Mouse (Mus musculus): ENCODE results near the gene Nr1h2. TPM values are rescaled to one million over a fixed set of nuclear protein-coding genes. Genes with fewer than 3 reads are reported as not detected.

Gene Nr1h2
- 41.0 and 45.9 TPM in 2 replicates for polyA plus RNA-seq (2015; fragmentation: Nextera tagmentation; extraction: Ambion mirVana)

DNA sequence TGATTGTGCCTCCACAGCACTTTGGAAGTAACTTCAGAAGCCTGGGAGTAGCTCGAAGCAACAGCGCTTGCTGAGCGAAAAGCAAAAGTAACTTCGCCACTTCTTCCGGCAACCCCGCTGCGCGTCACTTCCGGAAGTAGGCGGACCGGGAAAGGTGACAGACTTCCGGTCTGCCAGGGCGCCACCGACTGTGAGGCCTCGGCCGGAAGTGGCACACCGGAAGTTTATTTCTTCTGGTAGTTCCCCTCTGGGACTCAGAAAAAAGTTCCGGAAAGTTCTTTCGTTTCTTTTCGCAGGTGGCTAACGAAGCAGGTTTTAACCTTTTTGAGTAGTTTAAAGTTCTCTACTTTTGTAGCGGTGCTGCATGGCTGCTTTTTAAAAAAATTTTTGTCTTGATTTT lies at the start of gene Nr1h2:
TSS of gene Nr1h2 (minus strand) at position 126 of the 400 bp plus-strand sequence.
- Histone ChIP-seq H3K27me3 (ENCODE audit: control insufficient read depth, insufficient read depth, low read depth, low read length) (no peaks in the 10 kb centered on the region), H3K4me2 (ENCODE audit: low read depth, low read length) (peak within 1 kb of the TSS; percentile 66), H3K4me1 (ENCODE audit: control insufficient read depth, low read depth, low read length) (peaks cover 13% of the 10 kb centered on the region), H3K27ac (ENCODE audit: low read length) (peak within 1 kb of the TSS; percentile 96), H3K36me3 (ENCODE audit: control insufficient read depth, insufficient read depth) (peaks cover 32% of the 10 kb centered on the region), H3K9me3 (replicated peaks; ENCODE audit: control insufficient read depth, low read length) (no peaks in the 10 kb centered on the region), H3K9ac (ENCODE audit: low read depth, low read length) (peak within 1 kb of the TSS; percentile 74), H3K4me3 (ENCODE audit: low read depth, low read length) (peak within 1 kb of the TSS; percentile 80)
- peak; percentile 85 for ATAC-seq (ENCODE audit: low read depth)
- WGBS (ENCODE audit: insufficient replicate concordance) = under 1% methylated on average over 22 of the region's 22 CpGs

GRCm38 (mm10) chr7:44603186-44603855 lies 49.6 kb upstream of the Nr1h2 start:
- 2% methylated on average over 20 of the region's 20 CpGs for WGBS (ENCODE audit: insufficient replicate concordance)
- H3K4me3 ChIP-seq (ENCODE audit: low read depth, low read length) = no peak overlapping the region
- H3K27me3 ChIP-seq (ENCODE audit: control insufficient read depth, insufficient read depth, low read depth, low read length) = peaks cover 54% of the 10 kb centered on the region

GRCm38 (mm10) chr7:44602443-44602842 lies 48.7 kb upstream of the Nr1h2 start:
- H3K27me3 ChIP-seq (ENCODE audit: control insufficient read depth, insufficient read depth, low read depth, low read length) = peaks cover 54% of the 10 kb centered on the region
- H3K27ac ChIP-seq (ENCODE audit: low read length) = no peak overlapping the region
- no peak overlapping the region for H3K9ac ChIP-seq (ENCODE audit: low read depth, low read length)
- no peak for ATAC-seq (ENCODE audit: low read depth)
- no peaks in the 10 kb centered on the region for H3K36me3 ChIP-seq (ENCODE audit: control insufficient read depth, insufficient read depth)
- H3K4me2 ChIP-seq (ENCODE audit: low read depth, low read length) = no peak overlapping the region
- 15% methylated on average over 11 of the region's 11 CpGs for WGBS (ENCODE audit: insufficient replicate concordance)
- H3K4me3 ChIP-seq (ENCODE audit: low read depth, low read length) = no peak overlapping the region
- no peaks in the 10 kb centered on the region for H3K9me3 ChIP-seq (replicated peaks; ENCODE audit: control insufficient read depth, low read length)
- H3K4me1 ChIP-seq (ENCODE audit: control insufficient read depth, low read depth, low read length) = no peaks in the 10 kb centered on the region

More at GRCm38 (mm10) chr7:44603186-44603855, 49.6 kb upstream of the Nr1h2 start:
- Histone ChIP-seq H3K27ac (ENCODE audit: low read length) (no peak overlapping the region), H3K4me2 (ENCODE audit: low read depth, low read length) (no peak overlapping the region), H3K36me3 (ENCODE audit: control insufficient read depth, insufficient read depth) (no peaks in the 10 kb centered on the region), H3K9ac (ENCODE audit: low read depth, low read length) (no peak overlapping the region), H3K4me1 (ENCODE audit: control insufficient read depth, low read depth, low read length) (no peaks in the 10 kb centered on the region), H3K9me3 (replicated peaks; ENCODE audit: control insufficient read depth, low read length) (no peaks in the 10 kb centered on the region)
- no peak for ATAC-seq (ENCODE audit: low read depth)

DNA sequence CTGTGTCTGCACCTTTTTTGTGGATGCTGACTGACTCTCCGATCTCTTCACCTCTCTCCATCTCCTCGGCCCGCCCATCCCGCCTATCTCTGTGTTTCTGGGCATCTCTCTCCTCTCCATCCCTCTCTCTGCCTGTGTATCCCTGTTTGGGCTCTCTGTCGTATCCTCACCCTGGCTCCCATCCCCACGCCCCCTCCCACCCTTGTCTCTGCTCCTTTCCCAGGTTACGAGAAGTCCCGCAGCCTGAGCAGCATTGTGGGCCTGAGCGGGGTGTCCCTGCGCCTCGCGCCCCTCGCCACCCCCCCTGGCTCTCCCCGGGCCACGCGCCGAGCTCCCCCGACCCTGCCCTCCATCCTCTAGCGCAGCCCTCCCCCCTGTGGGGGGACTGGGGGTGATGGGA lies 47.9 kb upstream of the Nr1h2 start:
- H3K27ac ChIP-seq (ENCODE audit: low read length) = no peak overlapping the region
- H3K9ac ChIP-seq (ENCODE audit: low read depth, low read length) = no peak overlapping the region
- H3K27me3 ChIP-seq (ENCODE audit: control insufficient read depth, insufficient read depth, low read depth, low read length) = peaks cover 52% of the 10 kb centered on the region
- no peak overlapping the region for H3K4me2 ChIP-seq (ENCODE audit: low read depth, low read length)
- H3K4me1 ChIP-seq (ENCODE audit: control insufficient read depth, low read depth, low read length) = no peaks in the 10 kb centered on the region
- H3K9me3 ChIP-seq (replicated peaks; ENCODE audit: control insufficient read depth, low read length) = no peaks in the 10 kb centered on the region
- no peaks in the 10 kb centered on the region for H3K36me3 ChIP-seq (ENCODE audit: control insufficient read depth, insufficient read depth)
- ATAC-seq (ENCODE audit: low read depth) = no peak
- H3K4me3 ChIP-seq (ENCODE audit: low read depth, low read length) = no peak overlapping the region
- WGBS (ENCODE audit: insufficient replicate concordance) = 13% methylated on average over 19 of the region's 19 CpGs

- peaks cover 45% of the 10 kb centered on the region for H3K27me3 ChIP-seq (ENCODE audit: control insufficient read depth, insufficient read depth, low read depth, low read length)
- H3K27ac ChIP-seq (ENCODE audit: low read length) = no peak overlapping the region
- no peak overlapping the region for H3K4me3 ChIP-seq (ENCODE audit: low read depth, low read length)
- no peaks in the 10 kb centered on the region for H3K9me3 ChIP-seq (replicated peaks; ENCODE audit: control insufficient read depth, low read length)
- no peaks in the 10 kb centered on the region for H3K36me3 ChIP-seq (ENCODE audit: control insufficient read depth, insufficient read depth)
- ATAC-seq (ENCODE audit: low read depth) = no peak
- no peaks in the 10 kb centered on the region for H3K4me1 ChIP-seq (ENCODE audit: control insufficient read depth, low read depth, low read length)
- H3K4me2 ChIP-seq (ENCODE audit: low read depth, low read length) = no peak overlapping the region
- 48% methylated on average over 10 of the region's 10 CpGs for WGBS (ENCODE audit: insufficient replicate concordance)
- H3K9ac ChIP-seq (ENCODE audit: low read depth, low read length) = no peak overlapping the region
These were observed 47.0 kb upstream of the Nr1h2 start for GRCm38 (mm10) chr7:44600691-44601262.

GRCm38 (mm10) chr7:44598336-44598735 lies 44.6 kb upstream of the Nr1h2 start:
- WGBS (ENCODE audit: insufficient replicate concordance) = 66% methylated on average over 11 of the region's 12 CpGs
- Histone ChIP-seq H3K4me1 (ENCODE audit: control insufficient read depth, low read depth, low read length) (no peaks in the 10 kb centered on the region; the same call in 1 of the 2 replicates), H3K36me3 (ENCODE audit: control insufficient read depth, insufficient read depth) (no peaks in the 10 kb centered on the region), H3K4me3 (ENCODE audit: low read depth, low read length) (no peak overlapping the region), H3K9ac (ENCODE audit: low read depth, low read length) (no peak overlapping the region), H3K9me3 (replicated peaks; ENCODE audit: control insufficient read depth, low read length) (no peaks in the 10 kb centered on the region), H3K4me2 (ENCODE audit: low read depth, low read length) (no peak overlapping the region), H3K27ac (ENCODE audit: low read length) (no peak overlapping the region), H3K27me3 (ENCODE audit: control insufficient read depth, insufficient read depth, low read depth, low read length) (peaks cover 30% of the 10 kb centered on the region)
- ATAC-seq (ENCODE audit: low read depth) = no peak

GRCm38 (mm10) chr7:44597666-44598065 lies 43.9 kb upstream of the Nr1h2 start:
- WGBS (ENCODE audit: insufficient replicate concordance) = 55% methylated on average over 4 of the region's 4 CpGs

GRCm38 (mm10) chr7:44596996-44597538 lies 43.3 kb upstream of the Nr1h2 start:
- H3K4me3 ChIP-seq (ENCODE audit: low read depth, low read length) = no peak overlapping the region
- WGBS (ENCODE audit: insufficient replicate concordance) = 35% methylated on average over 5 of the region's 5 CpGs
- no peaks in the 10 kb centered on the region for H3K36me3 ChIP-seq (ENCODE audit: control insufficient read depth, insufficient read depth)
- no peaks in the 10 kb centered on the region for H3K9me3 ChIP-seq (replicated peaks; ENCODE audit: control insufficient read depth, low read length)
- peaks cover 30% of the 10 kb centered on the region for H3K27me3 ChIP-seq (ENCODE audit: control insufficient read depth, insufficient read depth, low read depth, low read length)
- no peak overlapping the region for H3K4me2 ChIP-seq (ENCODE audit: low read depth, low read length)
- ATAC-seq (ENCODE audit: low read depth) = no peak
- no peak overlapping the region for H3K9ac ChIP-seq (ENCODE audit: low read depth, low read length)
- H3K4me1 ChIP-seq (ENCODE audit: control insufficient read depth, low read depth, low read length) = no peaks in the 10 kb centered on the region; the same call in 1 of the 2 replicates
- H3K27ac ChIP-seq (ENCODE audit: low read length) = no peak overlapping the region

More at GRCm38 (mm10) chr7:44597666-44598065, 43.9 kb upstream of the Nr1h2 start:
- Histone ChIP-seq H3K4me1 (ENCODE audit: control insufficient read depth, low read depth, low read length) (no peaks in the 10 kb centered on the region; the same call in 1 of the 2 replicates), H3K27me3 (ENCODE audit: control insufficient read depth, insufficient read depth, low read depth, low read length) (peaks cover 30% of the 10 kb centered on the region), H3K9me3 (replicated peaks; ENCODE audit: control insufficient read depth, low read length) (no peaks in the 10 kb centered on the region), H3K4me3 (ENCODE audit: low read depth, low read length) (no peak overlapping the region), H3K27ac (ENCODE audit: low read length) (no peak overlapping the region), H3K9ac (ENCODE audit: low read depth, low read length) (no peak overlapping the region), H3K36me3 (ENCODE audit: control insufficient read depth, insufficient read depth) (no peaks in the 10 kb centered on the region), H3K4me2 (ENCODE audit: low read depth, low read length) (no peak overlapping the region)
- ATAC-seq (ENCODE audit: low read depth) = no peak

- H3K4me2 ChIP-seq (ENCODE audit: low read depth, low read length) = no peak overlapping the region
- H3K27ac ChIP-seq (ENCODE audit: low read length) = no peak overlapping the region
- H3K4me3 ChIP-seq (ENCODE audit: low read depth, low read length) = no peak overlapping the region
- H3K36me3 ChIP-seq (ENCODE audit: control insufficient read depth, insufficient read depth) = no peaks in the 10 kb centered on the region
- peaks cover 32% of the 10 kb centered on the region for H3K27me3 ChIP-seq (ENCODE audit: control insufficient read depth, insufficient read depth, low read depth, low read length)
- no peaks in the 10 kb centered on the region for H3K9me3 ChIP-seq (replicated peaks; ENCODE audit: control insufficient read depth, low read length)
- H3K4me1 ChIP-seq (ENCODE audit: control insufficient read depth, low read depth, low read length) = peaks cover 6% of the 10 kb centered on the region; the same call in 1 of the 2 replicates
- ATAC-seq (ENCODE audit: low read depth) = no peak
- H3K9ac ChIP-seq (ENCODE audit: low read depth, low read length) = no peak overlapping the region
- WGBS (ENCODE audit: insufficient replicate concordance) = 73% methylated on average over 6 of the region's 6 CpGs
These were observed 42.3 kb upstream of the Nr1h2 start for GRCm38 (mm10) chr7:44596051-44596450.
